Mouse (Mus musculus) kidney, embryonic 16.5 days (tissue): Measurements from ENCODE around the gene Olfr618. TPM values are rescaled to one million over a fixed set of nuclear protein-coding genes. Genes with fewer than 3 reads are reported as not detected.
"Not testable (repeated sequence)": the region's sequence is repeated elsewhere in the genome, so short reads cannot be mapped to it uniquely, and the experiment has no call there.

Source experiments
- ATAC-seq: fragments of 200-750 bp; cut with Nextera tagmentation; 2 replicates; pipeline ENCODE4 v1.8.0; 2017; ENCODE audit warnings: moderate TSS enrichment; ENCODE audit not compliant: low FRiP score, low TSS enrichment
- H3K27ac ChIP-seq: fragments of 300-500 bp; sonication (generic); 2 replicates; pipeline ENCODE4 v1.5.1; 2014; ENCODE audit warnings: low read length
- H3K27me3 ChIP-seq: fragments of 300-500 bp; sonication (generic); 2 replicates; pipeline ENCODE4 v1.6.1; 2014; ENCODE audit warnings: low read length, control low read depth, mixed read lengths; ENCODE audit not compliant: insufficient read depth
- H3K36me3 ChIP-seq: fragments of 300-500 bp; sonication (generic); 2 replicates; pipeline ENCODE4 v1.6.1; 2014; ENCODE audit warnings: low read length, control low read depth, mixed read lengths; ENCODE audit not compliant: insufficient read depth
- H3K4me1 ChIP-seq: fragments of 300-500 bp; sonication (generic); 2 replicates; pipeline ENCODE4 v1.6.1; 2014; ENCODE audit warnings: low read length, control low read depth, mixed read lengths; ENCODE audit not compliant: insufficient read depth
- H3K4me2 ChIP-seq: fragments of 300-500 bp; sonication (generic); replicated peaks from 2 replicates; pipeline ENCODE4 v1.6.1; 2014; ENCODE audit warnings: low read depth, low read length
- H3K4me3 ChIP-seq: fragments of 300-500 bp; sonication (generic); 2 replicates; pipeline ENCODE4 v1.5.1; 2014; ENCODE audit warnings: mild to moderate bottlenecking, low read length
- H3K9ac ChIP-seq: fragments of 300-500 bp; sonication (generic); replicated peaks from 2 replicates; pipeline ENCODE4 v1.6.1; 2014; ENCODE audit warnings: low read length
- H3K9me3 ChIP-seq: fragments of 300-500 bp; sonication (generic); 2 replicates; pipeline ENCODE4 v1.6.1; 2016; ENCODE audit warnings: low read length, control low read depth
- WGBS: fragments of 180-500 bp; shearing (Covaris S2); extraction: QIAGEN DNeasy Blood & Tissue Kit; methylation state at CpG from one replicate; pipeline ENCODE4 v1.1.7; 2014; 5-methylcytosine and 5-hydroxymethylcytosine counted together
- polyA plus RNA-seq: library from polyadenylated mRNA; unstranded; fragments of >200 nt; fragmentation: Nextera tagmentation; extraction: Ambion mirVana; gene quantifications from 2 replicates; pipeline ENCODE4 v1.2.1, GENCODE M21; 2015

Gene Olfr618
- polyA plus RNA-seq = not detected in 2 replicates

GRCm38 (mm10) chr7:103589803-103590202 lies at the start of gene Olfr618:
Gene Olfr618, plus strand, starts transcription at chr7:103590103.
- Histone ChIP-seq H3K9ac (no peak within 1 kb of the TSS), H3K4me1 (no peaks in the 10 kb centered on the region), H3K27ac (no peak within 1 kb of the TSS), H3K4me2 (no peak within 1 kb of the TSS), H3K4me3 (no peak within 1 kb of the TSS), H3K9me3 (no peaks in the 10 kb centered on the region), H3K27me3 (no peaks in the 10 kb centered on the region), H3K36me3 (no peaks in the 10 kb centered on the region)
- 67% methylated on average over 2 of the region's 2 CpGs for WGBS
- no peak for ATAC-seq

- not testable (repeated sequence) for H3K4me2 ChIP-seq, H3K27ac ChIP-seq, H3K36me3 ChIP-seq, H3K9me3 ChIP-seq, ATAC-seq, H3K9ac ChIP-seq, H3K27me3 ChIP-seq, H3K4me1 ChIP-seq, H3K4me3 ChIP-seq
- 81% methylated on average over 2 of the region's 2 CpGs for whole genome bisulfite sequencing
These were observed 47.3 kb upstream of the Olfr618 start, which contains the start of gene Olfr612 for GRCm38 (mm10) chr7:103542617-103543016. Gene Olfr612, minus strand, starts transcription at chr7:103542717.

DNA sequence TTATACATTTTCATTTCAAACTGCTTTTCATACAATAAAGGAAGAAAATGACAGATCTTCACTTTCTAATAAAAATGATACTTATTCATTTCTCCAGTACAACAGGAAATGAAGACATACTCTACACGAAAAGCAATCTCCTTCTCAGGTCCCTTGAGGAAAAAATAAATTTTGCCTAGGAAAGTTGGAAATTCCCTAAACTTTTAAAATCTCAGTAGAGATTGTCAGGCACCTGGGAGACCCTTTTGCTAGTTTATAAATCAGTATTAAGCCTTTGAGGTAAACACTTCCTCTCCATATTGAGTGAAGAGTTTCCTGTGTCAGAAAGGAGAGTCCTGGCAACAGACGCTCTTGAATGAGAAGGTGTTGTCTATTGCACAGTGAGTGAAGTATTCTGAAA lies 42.1 kb upstream of the Olfr618 start, which contains the start of gene Olfr613:
Gene Olfr613 (plus strand): TSS at position 301 of the 400 bp plus-strand sequence.
- no peak within 1 kb of the TSS for H3K9ac ChIP-seq
- 78% methylated on average over 2 of the region's 2 CpGs for WGBS
- H3K27me3 ChIP-seq = no peaks in the 10 kb centered on the region
- no peak within 1 kb of the TSS for H3K27ac ChIP-seq
- H3K4me2 ChIP-seq = no peak within 1 kb of the TSS
- H3K9me3 ChIP-seq = no peaks in the 10 kb centered on the region
- no peaks in the 10 kb centered on the region for H3K4me1 ChIP-seq
- no peak within 1 kb of the TSS for H3K4me3 ChIP-seq
- ATAC-seq = no peak
- no peaks in the 10 kb centered on the region for H3K36me3 ChIP-seq

GRCm38 (mm10) chr7:103555779-103556178 lies 34.1 kb upstream of the Olfr618 start, which contains the start of gene Olfr615:
Gene Olfr615, plus strand, starts transcription at chr7:103556079.
- H3K27ac ChIP-seq = no peak within 1 kb of the TSS
- H3K9ac ChIP-seq = no peak within 1 kb of the TSS
- no peak within 1 kb of the TSS for H3K4me3 ChIP-seq
- WGBS = 80% methylated on average over 2 of the region's 2 CpGs
- no peaks in the 10 kb centered on the region for H3K4me1 ChIP-seq
- no peaks in the 10 kb centered on the region for H3K27me3 ChIP-seq
- H3K4me2 ChIP-seq = no peak within 1 kb of the TSS
- no peak for ATAC-seq
- no peaks in the 10 kb centered on the region for H3K9me3 ChIP-seq
- no peaks in the 10 kb centered on the region for H3K36me3 ChIP-seq

- no peaks in the 10 kb centered on the region for H3K27me3 ChIP-seq
- H3K36me3 ChIP-seq = no peaks in the 10 kb centered on the region
- H3K4me2 ChIP-seq = no peak within 1 kb of the TSS
- no peaks in the 10 kb centered on the region for H3K4me1 ChIP-seq
- WGBS = 76% methylated on average over 3 of the region's 3 CpGs
- H3K4me3 ChIP-seq = no peak within 1 kb of the TSS
- H3K9me3 ChIP-seq = no peaks in the 10 kb centered on the region
- no peak within 1 kb of the TSS for H3K27ac ChIP-seq
- no peak for ATAC-seq
- H3K9ac ChIP-seq = no peak within 1 kb of the TSS
These were observed 20.9 kb upstream of the Olfr618 start, which contains the start of gene Olfr616 for GRCm38 (mm10) chr7:103569043-103569442. Gene Olfr616, minus strand, starts transcription at chr7:103569143.

DNA sequence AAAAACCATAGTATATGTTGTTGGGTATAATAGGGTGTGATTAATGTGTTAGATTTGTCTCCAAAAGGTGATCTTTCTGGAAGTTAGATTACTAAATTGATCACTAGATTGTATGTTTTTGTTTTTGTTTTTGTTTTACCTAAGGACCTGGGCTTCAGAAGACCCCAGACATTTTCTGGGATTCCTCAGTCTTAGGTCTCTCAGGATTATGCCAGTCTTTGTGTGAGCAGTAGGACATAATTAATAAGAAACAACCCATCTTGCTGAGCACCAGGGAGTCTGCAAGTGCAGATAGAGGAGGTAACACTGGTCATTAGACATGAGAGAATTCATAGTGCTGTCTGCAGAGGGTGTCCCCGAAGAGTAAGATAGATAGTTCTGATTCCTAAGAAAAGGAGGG lies 17.1 kb upstream of the Olfr618 start, which contains the start of gene Olfr617:
Gene Olfr617 (plus strand): TSS at position 301 of the 400 bp plus-strand sequence.
- Histone ChIP-seq H3K27ac (no peak within 1 kb of the TSS), H3K9me3 (no peaks in the 10 kb centered on the region), H3K9ac (no peak within 1 kb of the TSS), H3K4me1 (no peaks in the 10 kb centered on the region), H3K4me3 (no peak within 1 kb of the TSS), H3K36me3 (no peaks in the 10 kb centered on the region), H3K4me2 (no peak within 1 kb of the TSS), H3K27me3 (no peaks in the 10 kb centered on the region)
- WGBS = 81% methylated on average over 1 of the region's 1 CpGs
- ATAC-seq = no peak

DNA sequence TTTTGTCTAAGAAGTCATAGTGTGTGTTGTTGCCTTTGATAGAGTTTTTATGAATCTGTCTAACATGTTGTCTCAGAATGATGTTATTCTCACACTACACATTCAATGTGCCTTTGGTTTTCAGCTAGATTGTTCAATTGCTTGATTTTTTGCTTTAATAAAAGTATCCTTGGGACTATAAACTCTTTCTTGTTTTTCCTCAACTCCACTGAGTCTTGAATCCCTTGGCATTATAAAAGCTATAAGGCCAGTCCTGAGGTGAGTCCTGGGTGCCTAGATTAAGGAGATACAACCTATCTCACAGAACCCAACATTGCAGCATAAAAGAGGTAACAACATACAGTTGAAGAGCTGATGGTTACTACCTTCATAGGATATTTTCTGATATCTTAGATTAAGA lies 10.4 kb downstream of the Olfr618 start, which contains the start of gene Olfr619:
Gene Olfr619 (plus strand): TSS at position 301 of the 400 bp plus-strand sequence.
- no peak within 1 kb of the TSS for H3K4me3 ChIP-seq
- no peaks in the 10 kb centered on the region for H3K27me3 ChIP-seq
- H3K4me2 ChIP-seq = no peak within 1 kb of the TSS
- no peak for ATAC-seq
- no peaks in the 10 kb centered on the region for H3K9me3 ChIP-seq
- H3K4me1 ChIP-seq = no peaks in the 10 kb centered on the region
- no peak within 1 kb of the TSS for H3K27ac ChIP-seq
- no peak within 1 kb of the TSS for H3K9ac ChIP-seq
- H3K36me3 ChIP-seq = no peaks in the 10 kb centered on the region

- Histone ChIP-seq H3K9ac (no peak overlapping the region), H3K27ac (no peak overlapping the region), H3K4me1 (no peaks in the 10 kb centered on the region), H3K36me3 (no peaks in the 10 kb centered on the region), H3K4me2 (no peak overlapping the region), H3K27me3 (no peaks in the 10 kb centered on the region), H3K9me3 (no peaks in the 10 kb centered on the region), H3K4me3 (no peak overlapping the region)
- WGBS = 89% methylated on average over 2 of the region's 2 CpGs
- ATAC-seq = no peak
These were observed 17.5 kb downstream of the Olfr618 start for GRCm38 (mm10) chr7:103607425-103607824.

GRCm38 (mm10) chr7:103612434-103612833 lies 22.5 kb downstream of the Olfr618 start, which contains the start of gene Olfr620:
Gene Olfr620, minus strand, starts transcription at chr7:103612534.
- Histone ChIP-seq H3K9me3 (no peaks in the 10 kb centered on the region), H3K4me1 (no peaks in the 10 kb centered on the region), H3K9ac (no peak within 1 kb of the TSS), H3K27me3 (no peaks in the 10 kb centered on the region), H3K4me3 (no peak within 1 kb of the TSS), H3K36me3 (no peaks in the 10 kb centered on the region), H3K27ac (no peak within 1 kb of the TSS), H3K4me2 (no peak within 1 kb of the TSS)
- no peak for ATAC-seq
- WGBS = 70% methylated on average over 2 of the region's 2 CpGs

GRCm38 (mm10) chr7:103636795-103637194 lies 46.9 kb downstream of the Olfr618 start:
- no peak for ATAC-seq
- H3K27ac ChIP-seq = no peak overlapping the region
- no peaks in the 10 kb centered on the region for H3K36me3 ChIP-seq
- H3K9me3 ChIP-seq = no peaks in the 10 kb centered on the region
- H3K4me2 ChIP-seq = no peak overlapping the region
- H3K4me3 ChIP-seq = no peak overlapping the region
- no peak overlapping the region for H3K9ac ChIP-seq
- H3K4me1 ChIP-seq = no peaks in the 10 kb centered on the region
- no peaks in the 10 kb centered on the region for H3K27me3 ChIP-seq
